Mouse (Mus musculus): Measurements from ENCODE around the gene Dctn3.

DNA sequence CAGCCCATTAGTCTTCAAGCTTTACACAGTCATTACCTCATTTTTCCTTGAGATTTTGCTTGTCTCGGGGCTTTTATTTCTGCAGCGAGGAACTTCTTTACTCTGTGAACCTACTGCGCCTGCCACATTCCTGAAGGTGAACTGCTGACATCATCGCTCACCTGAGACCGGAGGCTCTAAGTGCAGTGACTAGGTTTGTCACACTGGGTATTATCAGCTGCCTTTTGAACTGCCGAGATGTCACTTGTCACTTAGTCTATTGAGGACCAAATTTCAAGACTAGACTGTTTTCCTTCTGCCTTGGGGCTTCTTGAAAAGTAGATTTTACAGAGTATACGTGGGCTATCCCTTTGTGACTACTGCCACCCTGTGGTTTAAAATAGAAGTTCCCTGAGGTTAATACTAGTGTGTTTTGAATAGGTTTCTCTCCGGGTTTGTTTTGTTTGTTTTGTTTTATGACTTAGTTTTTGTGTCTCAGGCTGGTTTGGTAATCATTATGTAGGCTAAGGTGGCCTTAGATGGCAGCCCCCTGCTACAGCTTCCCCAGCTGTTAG, 14.7 kb downstream of the Dctn3 start:
- no peak for TF ChIP-seq CTCF (IDR thresholded peaks at IDR 0.05; ENCODE audit: borderline replicate concordance, control insufficient read depth, extremely low read depth, insufficient read depth, low read length, poor library complexity)
- no peak for TF ChIP-seq POLR2A (IDR thresholded peaks at IDR 0.05; ENCODE audit: control insufficient read depth, extremely low read depth, insufficient read depth, low read length, poor library complexity)

All from thymus, adult 2 months (tissue).